Mouse (Mus musculus) B cell, adult 2 months (primary cell): ENCODE data around the gene Troap.
"Not testable (repeated sequence)": the region's sequence is repeated elsewhere in the genome, so short reads cannot be mapped to it uniquely, and the experiment has no call there.

Source experiments
- DNase-seq, 2 experiments: peaks; one replicate each; pipeline ENCODE4 v3.0.0; 2022

The Troap gene

DNA sequence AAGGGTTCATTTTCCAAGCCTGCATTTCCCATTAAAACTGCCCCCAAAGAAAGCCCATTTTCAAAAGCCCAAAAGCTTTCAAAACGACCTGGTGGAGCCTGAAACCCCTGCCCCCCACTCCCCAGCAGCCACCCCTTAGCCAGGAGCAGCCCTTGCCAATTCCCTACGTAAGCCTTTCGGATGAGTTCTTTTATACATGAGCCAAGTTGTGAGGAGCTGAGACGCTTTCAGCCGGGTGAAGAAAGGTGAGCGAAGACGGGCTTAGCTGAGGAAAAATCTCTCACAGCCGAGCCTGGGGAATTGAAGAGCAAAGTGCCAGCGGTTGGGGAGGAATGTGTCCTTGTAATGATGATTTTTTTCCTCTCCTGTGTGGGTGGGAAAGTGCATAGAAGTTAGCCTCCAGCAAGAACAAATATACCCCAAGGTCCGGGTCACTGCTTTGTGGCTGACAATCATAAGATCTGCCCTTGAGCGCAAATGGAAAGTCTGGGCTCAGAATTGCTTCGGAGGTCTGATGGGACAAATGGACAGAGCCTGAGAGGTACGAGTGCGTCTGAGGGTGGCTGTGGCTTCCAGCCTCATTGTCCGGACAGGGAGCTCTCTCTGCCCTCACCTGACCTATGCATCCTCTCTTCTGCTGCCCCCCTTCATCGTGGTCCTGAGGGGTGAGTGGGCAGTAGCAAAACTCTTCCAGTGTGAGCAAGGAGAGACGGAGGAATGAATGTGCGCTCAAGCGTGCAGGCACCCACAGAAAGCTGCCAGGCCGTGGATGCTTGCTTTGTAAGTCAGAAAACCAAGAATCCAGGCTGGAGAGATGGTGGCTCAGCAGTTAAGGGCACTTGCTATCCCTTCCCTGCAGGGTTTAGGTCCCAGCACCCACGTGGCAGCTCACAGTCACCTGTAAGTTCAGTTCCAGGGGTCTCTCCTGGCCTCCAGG, 33.2 kb upstream of the Troap start:
- DNase-seq: no peak

DNA sequence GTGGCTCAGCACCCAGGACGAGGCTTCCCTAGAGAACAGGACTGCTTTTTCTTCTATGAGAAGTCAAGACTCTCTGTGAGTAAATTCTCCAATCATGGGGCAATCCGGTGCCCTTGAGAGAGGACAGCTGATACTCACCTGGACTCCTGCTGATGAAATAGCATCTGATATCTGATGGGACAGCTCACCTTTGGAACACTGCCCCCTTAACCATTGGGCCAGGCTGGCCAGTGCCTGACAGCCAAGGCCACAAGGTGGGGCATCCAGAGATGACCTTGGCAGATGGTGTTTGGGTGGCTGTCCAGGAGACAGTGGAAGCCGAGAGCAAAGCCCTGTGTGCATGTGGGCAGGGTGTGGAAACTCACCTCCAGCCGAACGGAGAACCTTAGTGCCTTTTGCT, 32.0 kb upstream of the Troap start:
- no peak for DNase-seq

GRCm38 (mm10) chr15:99044854-99045253, 29.5 kb upstream of the Troap start:
- no peak for DNase-seq

- not testable (repeated sequence) for DNase-seq
Measured at GRCm38 (mm10) chr15:99045734-99046133, 28.6 kb upstream of the Troap start.

DNA sequence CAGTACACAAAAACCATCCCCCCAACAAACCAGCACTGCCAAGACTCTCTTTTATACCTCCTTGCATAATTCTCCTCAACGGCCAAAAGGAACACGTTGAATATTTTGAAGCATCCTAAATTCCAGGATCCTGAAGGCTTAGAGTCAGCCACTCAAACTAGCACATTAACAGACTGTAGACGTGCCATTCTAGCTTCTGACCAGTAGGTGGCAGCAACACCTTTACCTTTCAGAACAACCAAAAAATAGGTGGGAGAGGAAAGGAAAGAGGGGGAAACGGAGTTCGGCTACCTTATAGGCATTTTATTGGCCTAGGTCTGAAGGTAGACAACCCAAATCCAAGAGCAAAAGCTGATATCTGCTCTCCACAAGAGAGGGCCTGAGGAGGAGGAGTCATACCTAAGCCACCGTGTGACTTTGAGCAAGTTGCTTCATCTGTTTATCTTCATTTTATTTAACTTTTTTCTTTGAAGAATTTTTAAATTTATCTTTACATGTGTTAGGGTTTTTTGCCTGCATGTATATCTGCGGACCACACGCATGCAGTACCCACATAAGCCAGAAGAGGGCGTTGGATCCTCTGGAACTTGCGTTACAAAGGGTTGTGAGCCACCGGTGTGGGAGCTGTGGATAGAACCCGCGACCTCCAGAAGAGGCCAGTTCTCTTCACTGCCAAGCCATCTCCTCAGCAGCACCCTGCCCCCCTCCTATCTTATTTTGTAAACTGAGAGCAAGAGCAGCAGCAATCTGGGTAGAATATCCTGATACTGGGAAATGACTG, 24.7 kb upstream of the Troap start:
- peak; percentile 62 to 67 for DNase-seq

GRCm38 (mm10) chr15:99053373-99053772, 21.0 kb upstream of the Troap start:
- no peak for DNase-seq

GRCm38 (mm10) chr15:99055040-99055439, 19.3 kb upstream of the Troap start, which contains the start of gene Prph:
TSS of gene Prph (plus strand) at chr15:99055174.
- DNase-seq: no peak

- DNase-seq: no peak
Measured at GRCm38 (mm10) chr15:99055511-99055961, 18.8 kb upstream of the Troap start.

- peak; percentile 73 to 74 for DNase-seq
Measured at GRCm38 (mm10) chr15:99056332-99056731, 18.0 kb upstream of the Troap start.

DNA sequence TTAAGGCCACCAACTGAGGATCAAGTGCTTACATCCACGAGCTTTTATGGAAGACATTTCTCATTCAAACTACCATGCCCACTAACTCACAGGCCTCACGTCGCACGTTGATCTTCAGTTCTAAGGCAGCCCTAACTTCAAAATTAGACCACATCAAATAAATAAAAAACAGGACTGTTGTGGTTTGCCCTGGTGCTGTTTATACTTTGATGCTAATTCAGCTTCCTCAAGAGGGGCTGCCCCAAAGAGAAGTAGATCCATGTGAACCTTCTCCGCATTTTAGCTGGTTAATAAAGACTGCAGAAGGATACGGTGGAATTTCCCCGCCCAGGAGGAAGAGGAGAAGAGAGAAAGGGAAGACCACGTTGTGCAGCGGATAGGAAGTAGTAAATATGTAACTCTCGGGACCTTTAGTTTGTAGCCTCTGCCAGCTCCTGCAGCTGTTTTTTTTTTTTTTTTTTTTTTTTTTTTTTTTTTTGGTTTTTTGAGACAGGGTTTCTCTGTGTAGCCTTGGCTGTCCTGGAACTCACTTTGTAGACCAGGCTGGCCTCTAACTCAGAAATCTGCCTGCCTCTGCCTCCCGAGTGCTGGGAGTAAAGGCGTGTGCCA, 8.7 kb upstream of the Troap start:
- DNase-seq: no peak

DNA sequence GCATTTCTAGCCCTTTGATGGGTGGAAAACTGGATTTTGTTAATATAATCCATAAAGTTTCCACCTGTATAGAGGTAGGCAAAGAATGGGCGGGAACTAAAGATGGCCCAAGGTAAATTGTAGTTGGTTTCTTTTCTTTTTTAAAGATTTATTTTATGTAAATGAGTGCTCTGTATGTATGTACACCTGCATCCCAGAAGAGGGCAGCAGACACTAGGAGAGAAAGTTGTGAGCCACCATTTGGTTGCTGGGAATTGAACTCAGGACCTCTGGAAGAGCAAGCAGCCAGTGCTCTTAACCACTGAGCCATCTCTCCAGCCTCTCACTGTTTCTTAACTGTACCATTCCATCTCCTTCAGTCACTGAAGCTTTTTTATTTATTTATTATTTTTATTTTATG, 2.4 kb upstream of the Troap start:
- no peak for DNase-seq

DNA sequence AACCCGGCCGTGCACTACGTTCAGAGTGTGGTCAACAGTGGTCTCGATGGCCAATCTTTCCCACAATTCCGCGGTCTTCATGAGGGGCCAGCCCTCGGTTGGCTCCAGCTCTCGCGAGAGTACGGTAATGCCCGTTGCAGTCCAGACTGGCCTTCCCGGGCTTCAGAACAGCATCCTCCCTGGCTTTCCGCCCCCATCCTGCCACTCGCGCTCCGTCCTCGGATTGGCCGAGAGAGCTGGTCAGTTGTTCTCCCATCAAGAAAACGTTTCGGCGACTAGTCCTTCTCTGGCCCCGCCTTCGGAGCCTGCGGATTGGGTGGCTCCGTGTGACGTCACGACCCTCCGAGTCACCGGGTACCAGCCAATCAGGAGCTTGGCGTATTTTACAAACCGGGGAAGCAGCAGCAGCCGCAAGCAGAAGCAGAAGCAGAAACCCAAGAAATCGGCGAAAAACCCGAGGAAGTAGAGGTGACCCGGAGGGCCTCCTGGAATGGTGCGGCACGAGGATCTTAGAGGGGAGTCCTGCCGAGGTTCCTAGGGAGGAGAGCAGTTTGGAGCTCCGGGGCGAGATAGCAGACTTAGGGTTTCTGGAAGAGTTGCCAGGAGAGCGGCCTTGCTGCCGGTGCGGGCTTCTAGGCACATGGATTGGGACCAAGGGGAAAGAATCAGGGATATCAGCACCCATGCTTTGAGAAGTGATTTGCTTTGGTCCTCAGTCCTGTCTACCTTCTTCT, 392 bp downstream of the Troap start:
- DNase-seq: peak; percentile 97

- DNase-seq: not testable (repeated sequence)
Measured at GRCm38 (mm10) chr15:99076011-99076410, 1.6 kb downstream of the Troap start.

- DNase-seq: no peak
Measured at GRCm38 (mm10) chr15:99078181-99078910, 4.0 kb downstream of the Troap start.

- no peak for DNase-seq
Measured at GRCm38 (mm10) chr15:99079804-99080203, 5.4 kb downstream of the Troap start.

GRCm38 (mm10) chr15:99082322-99082721, 7.9 kb downstream of the Troap start:
- no peak for DNase-seq

- no peak for DNase-seq
Measured at GRCm38 (mm10) chr15:99082840-99083239, 8.5 kb downstream of the Troap start.

DNA sequence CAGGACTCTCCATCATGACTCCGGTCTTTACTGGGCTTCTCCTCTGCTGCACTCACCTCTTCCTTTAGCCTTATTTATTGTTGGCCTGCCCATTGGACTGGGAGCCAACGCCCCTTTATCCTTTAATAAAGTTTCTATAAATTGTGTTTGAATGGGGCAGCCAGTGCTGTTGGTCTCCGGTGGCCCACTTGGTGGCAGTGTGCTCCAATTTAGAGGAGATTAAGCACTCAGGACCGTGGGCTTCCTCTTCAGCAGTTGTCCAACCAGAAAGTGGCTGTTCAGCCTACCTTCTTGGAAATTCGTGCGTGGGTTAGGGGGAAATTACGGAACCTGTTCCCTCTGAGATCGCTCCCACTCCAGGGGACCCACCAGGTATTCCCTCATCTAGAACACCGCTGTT, 8.9 kb downstream of the Troap start:
- peak; percentile 54 to 58 for DNase-seq

DNA sequence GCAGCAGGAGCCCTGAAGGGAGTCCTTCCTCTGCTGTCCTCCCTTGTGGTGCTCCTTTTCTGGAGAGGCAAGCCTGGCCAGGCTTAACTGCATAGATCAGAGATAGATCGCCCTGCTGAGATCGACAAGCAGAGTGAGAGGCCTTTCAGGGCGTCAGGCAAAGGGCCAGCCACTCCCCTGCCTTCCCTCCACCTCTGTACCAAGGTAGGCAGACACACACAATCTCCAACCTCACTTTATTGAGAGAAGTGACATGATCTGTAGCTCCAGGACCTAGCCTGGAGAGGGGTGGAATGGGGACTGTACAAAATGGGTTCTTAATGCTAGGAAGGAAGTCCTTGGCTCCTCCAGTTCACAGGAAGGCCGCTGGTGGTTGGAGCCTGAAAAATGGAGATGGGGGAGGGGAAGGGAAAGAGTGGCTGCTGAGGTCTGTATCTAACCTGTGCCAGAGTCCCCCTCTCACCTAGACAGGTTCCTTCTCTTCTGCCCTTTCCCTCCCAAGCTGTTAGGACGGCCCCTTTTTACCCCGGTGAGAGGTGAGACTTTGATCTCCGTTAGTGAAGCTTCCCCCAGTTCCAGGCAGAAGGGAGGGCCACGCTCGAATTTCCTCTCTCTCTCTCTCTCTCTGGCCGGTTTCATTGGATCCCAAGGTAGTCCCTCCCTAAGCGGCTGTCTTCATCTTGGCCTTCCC, 9.6 kb downstream of the Troap start:
- no peak for DNase-seq

GRCm38 (mm10) chr15:99084618-99085017, 10.2 kb downstream of the Troap start:
- DNase-seq: no peak

DNA sequence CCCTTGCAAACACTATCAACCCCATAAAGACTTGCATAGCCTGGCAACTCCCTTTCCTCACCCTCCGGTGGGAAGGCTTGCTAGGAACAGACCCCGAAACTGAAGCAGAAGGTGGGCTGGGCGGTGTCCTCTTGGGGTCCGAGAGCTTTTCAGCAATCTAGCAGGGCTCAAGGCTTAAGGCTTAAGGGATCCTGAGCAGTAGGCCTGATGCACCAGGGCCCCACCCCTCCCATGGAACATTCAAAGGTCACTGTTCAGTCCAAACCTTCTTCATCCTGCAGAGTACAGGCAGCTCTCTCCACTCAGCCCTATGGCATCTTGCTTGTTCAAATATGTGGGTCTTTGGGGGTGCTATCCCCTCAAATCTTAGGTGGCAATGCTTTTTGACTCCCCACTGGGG, 11.6 kb downstream of the Troap start:
- no peak for DNase-seq
